Mouse (Mus musculus): Measurements from ENCODE around the gene Zfp992.
"Not testable (repeated sequence)": the region's sequence is repeated elsewhere in the genome, so short reads cannot be mapped to it uniquely, and the experiment has no call there.

Zfp992 gene

GRCm38 (mm10) chr4:146469984-146470383, 21.2 kb downstream of the Zfp992 start:
- POLR2A ChIA-PET, CTCF ChIA-PET: not testable (repeated sequence)

GRCm38 (mm10) chr4:146474181-146474580, 25.4 kb downstream of the Zfp992 start:
- POLR2A ChIA-PET, CTCF ChIA-PET: not testable (repeated sequence)

GRCm38 (mm10) chr4:146474716-146475676, 26.2 kb downstream of the Zfp992 start:
- CTCF ChIA-PET, POLR2A ChIA-PET: not testable (repeated sequence)

DNA sequence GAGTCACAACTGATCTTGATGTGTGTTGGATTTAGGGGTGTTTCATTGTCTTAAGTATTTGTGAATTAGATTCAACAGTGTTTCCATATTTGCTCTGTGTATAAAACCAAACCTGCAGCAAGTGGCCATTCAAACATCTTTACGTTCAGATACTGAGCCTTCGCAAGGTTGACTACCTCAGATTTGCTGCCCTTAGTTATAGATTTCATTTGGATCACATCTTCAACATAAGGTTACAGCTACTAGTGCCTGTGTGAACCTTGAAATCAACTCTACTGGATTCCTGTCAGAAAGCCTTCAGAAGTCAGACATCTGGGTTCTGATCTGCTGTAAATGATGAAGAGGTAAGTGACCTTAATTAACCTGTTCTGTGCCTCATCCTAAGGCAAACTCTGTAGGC, 27.4 kb downstream of the Zfp992 start:
- POLR2A ChIA-PET, CTCF ChIA-PET: not testable (repeated sequence)

DNA sequence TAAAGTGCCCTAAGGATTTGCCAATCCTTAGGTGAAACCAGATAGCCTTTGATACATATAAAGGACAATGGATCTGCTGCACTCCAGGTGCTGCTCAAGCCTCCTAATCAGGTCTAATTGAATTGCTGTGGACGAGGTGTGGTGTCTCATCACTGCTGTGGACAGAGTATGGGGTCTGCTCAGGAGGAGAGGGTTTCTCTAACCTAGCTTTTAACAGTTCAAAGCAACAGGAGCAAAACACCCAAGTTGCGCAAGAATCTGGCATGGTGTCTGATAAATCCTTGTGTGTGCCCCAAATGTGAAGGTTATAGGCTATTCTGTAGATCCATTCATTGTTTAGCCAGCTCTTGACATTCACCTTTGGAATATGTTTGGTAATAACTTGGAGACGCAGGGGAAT, 28.1 kb downstream of the Zfp992 start:
- CTCF ChIA-PET, POLR2A ChIA-PET: not testable (repeated sequence)

- ChIA-PET CTCF (interaction anchor here in 1 of 4 experiments (1.8 kb wide), 1 partner anchor 260 kb away, joined by 5 read pairs; no protein-coding TSS in a partner anchor), POLR2A (interaction anchor here in 1 of 4 experiments (0.6 to 1.0 kb wide), 3 partner anchors 18 to 1388 kb away, joined by 3 read pairs; no protein-coding TSS in a partner anchor)
Measured at GRCm38 (mm10) chr4:146480376-146481096, 31.7 kb downstream of the Zfp992 start.

- CTCF ChIA-PET = interaction anchor here in 3 of 4 experiments (0.7 to 1.6 kb wide), 7 partner anchors 634 to 1004 kb away, joined by 3 to 9 read pairs (median 4); no protein-coding TSS in a partner anchor
- POLR2A ChIA-PET = interaction anchor here in 3 of 4 experiments (0.6 to 1.7 kb wide), 4 partner anchors 10 to 1002 kb away, joined by 3 to 8 read pairs (median 4); no protein-coding TSS in a partner anchor
Measured at GRCm38 (mm10) chr4:146482546-146482945, 33.7 kb downstream of the Zfp992 start.

DNA sequence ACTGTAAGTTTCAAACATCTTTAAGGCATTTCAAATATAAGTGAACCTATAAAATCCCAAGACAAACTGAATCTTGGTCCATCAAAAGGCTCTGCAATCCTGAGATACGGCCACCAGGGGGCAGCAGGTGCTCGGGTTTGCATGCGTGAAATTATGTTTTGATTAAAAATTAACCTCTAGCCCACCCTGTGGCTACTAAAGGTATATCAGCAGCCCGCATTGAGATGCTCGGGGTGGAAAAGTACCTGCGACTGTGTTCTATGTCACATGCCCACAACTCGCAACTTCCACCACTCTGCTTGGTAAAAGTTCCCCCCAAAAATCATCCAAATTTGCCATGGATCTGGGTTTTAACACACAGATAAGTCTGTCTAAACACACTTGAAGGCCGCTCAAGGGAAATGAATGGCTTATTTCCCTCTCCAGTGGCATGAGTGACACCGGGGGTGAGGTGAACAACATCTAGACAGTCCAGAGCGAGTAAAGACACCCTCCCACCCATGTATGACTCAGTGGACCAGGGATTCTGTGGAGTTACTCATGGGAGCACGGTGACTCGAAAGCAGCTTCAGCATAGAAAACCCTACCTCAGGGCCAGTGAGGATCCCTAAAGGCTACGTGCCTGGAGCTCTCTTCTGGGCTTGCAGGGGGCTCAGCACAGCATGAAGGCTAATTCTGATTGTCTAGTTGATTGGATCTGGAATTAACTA, 34.9 kb downstream of the Zfp992 start:
- POLR2A ChIA-PET = interaction anchor here in 2 of 4 experiments (0.6 to 1.0 kb wide), 3 partner anchors 14 to 999 kb away, joined by 3 read pairs; no protein-coding TSS in a partner anchor

DNA sequence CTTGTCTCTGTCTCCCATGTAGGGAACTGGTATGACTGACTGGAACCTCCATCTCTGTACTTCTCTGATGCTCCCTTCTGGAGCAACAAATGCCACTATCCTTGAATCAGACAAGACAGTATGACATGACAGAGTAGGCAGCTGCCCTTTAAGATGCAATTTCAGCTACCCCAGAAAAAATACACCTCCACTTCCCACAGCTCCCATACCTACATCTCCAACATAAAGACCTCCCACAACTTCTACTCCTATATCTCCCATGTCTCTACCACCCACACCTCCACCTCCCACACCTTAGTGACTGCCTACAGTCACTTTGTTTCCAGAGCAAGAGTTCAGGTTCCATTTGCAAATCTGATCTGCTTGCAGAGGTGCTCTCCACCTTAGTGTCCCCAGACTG, 35.9 kb downstream of the Zfp992 start:
- CTCF ChIA-PET = interaction anchor here in 3 of 4 experiments (0.6 to 0.7 kb wide), 3 partner anchors 999 kb away, joined by 3 to 22 read pairs (median 6); no protein-coding TSS in a partner anchor
- POLR2A ChIA-PET = interaction anchor here in 2 of 4 experiments (0.6 to 1.0 kb wide), 2 partner anchors 13 to 999 kb away, joined by 3 read pairs; no protein-coding TSS in a partner anchor

More for the DNA sequence above, 34.9 kb downstream of the Zfp992 start:
- CTCF ChIA-PET = interaction anchor here in 3 of 4 experiments (0.6 to 1.3 kb wide), 4 partner anchors 641 to 998 kb away, joined by 3 to 22 read pairs (median 4); no protein-coding TSS in a partner anchor

DNA sequence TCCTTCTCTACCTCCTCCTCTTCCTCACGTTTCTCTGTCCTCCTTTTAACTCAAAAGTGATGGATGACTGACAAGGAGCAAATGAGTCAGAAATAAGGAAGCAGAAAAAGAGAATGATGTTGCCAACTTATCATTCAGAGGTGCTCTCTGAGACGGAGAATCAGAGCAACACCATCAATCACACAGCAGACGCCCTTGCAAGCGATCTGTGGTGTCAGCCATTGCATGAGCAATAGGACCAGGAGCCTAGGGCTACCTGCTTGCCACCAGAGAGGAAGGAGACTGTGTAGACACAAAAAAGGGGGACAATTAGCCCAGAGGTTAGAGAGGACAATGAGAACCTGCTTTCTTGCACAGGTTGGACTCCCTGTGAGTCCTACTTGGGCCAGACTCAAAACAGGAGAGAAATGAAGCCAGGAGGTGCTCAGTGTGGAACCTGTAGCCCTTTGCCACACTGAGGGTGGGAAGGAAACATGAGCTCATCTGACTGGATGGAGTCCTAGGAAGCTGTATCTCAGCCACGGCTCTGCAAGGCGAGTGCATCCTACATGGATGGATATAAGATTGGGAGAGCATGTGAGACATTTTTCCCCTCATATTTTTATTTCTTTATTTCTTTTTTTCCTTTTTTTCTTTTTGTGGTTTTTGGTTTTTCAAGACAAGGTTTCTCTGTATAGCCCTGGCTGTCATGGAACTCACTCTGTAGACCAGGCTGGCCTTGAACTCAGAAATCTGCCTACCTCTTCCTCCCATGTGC, 36.5 kb downstream of the Zfp992 start:
- POLR2A ChIA-PET, CTCF ChIA-PET: not testable (repeated sequence)

DNA sequence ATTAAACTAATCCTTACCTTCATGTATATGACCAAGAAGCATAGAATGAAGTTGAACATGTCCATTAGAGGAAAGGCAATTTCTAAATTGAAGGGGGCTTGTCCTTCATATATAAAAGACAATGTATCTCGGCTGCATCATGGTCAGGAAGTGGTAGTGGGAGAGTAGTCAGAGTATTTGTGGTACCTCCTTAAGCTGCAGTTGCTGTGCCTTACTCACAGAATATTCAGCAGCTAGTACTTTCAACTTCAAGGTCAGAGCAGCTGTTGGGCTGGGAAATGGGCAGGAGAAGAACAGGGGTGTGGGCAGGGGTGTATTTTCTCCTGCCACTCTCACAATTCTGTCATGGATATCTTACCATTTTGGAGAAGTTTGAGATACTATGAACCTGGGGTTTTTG, 37.9 kb downstream of the Zfp992 start:
- CTCF ChIA-PET = not testable (repeated sequence)

DNA sequence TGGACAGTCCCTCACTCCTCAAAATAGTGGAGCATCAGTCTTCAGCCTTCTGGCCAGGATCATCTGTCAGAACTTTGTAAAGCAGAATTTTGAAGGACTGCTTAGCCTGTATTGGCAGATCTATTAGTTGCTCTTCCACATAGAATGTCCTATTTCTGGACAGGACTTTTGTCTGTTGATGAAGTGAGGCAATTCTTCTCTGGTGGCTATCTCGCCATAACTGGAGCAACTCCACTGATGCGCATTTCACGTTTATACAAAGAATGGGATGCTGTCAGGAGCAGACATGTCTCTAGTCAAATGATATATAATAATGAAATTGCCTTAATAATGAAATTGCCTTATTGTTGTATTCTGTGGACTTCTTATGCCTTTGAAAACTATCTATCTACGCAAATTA, 40.4 kb downstream of the Zfp992 start:
- CTCF ChIA-PET, POLR2A ChIA-PET: not testable (repeated sequence)

More for the DNA sequence above, 37.9 kb downstream of the Zfp992 start:
- POLR2A ChIA-PET = interaction anchor here in 1 of 4 experiments (1.1 kb wide), 1 partner anchor 11 kb away, joined by 3 read pairs; no protein-coding TSS in a partner anchor

- CTCF ChIA-PET = not testable (repeated sequence)
- POLR2A ChIA-PET = interaction anchor here in 1 of 4 experiments (1.0 to 1.8 kb wide), 3 partner anchors 10 to 31 kb away, joined by 3 to 5 read pairs (median 4); no protein-coding TSS in a partner anchor
Measured at GRCm38 (mm10) chr4:146491993-146492392, 43.2 kb downstream of the Zfp992 start.

- ChIA-PET CTCF (no interaction called here), POLR2A (interaction anchor here in 1 of 4 experiments (1.0 to 1.8 kb wide), 4 partner anchors 9 to 30 kb away, joined by 3 to 5 read pairs (median 4); no protein-coding TSS in a partner anchor)
Measured at GRCm38 (mm10) chr4:146492439-146492838, 43.6 kb downstream of the Zfp992 start.

- CTCF ChIA-PET = no interaction called here
- POLR2A ChIA-PET = interaction anchor here in 2 of 4 experiments (0.7 to 1.8 kb wide), 5 partner anchors 10 to 1301 kb away, joined by 3 to 5 read pairs (median 3); no protein-coding TSS in a partner anchor
Measured at GRCm38 (mm10) chr4:146492851-146493250, 44.0 kb downstream of the Zfp992 start.

GRCm38 (mm10) chr4:146493319-146493907, 44.6 kb downstream of the Zfp992 start:
- POLR2A ChIA-PET = interaction anchor here in 2 of 4 experiments (0.7 to 1.8 kb wide), 6 partner anchors 10 to 1301 kb away, joined by 3 to 5 read pairs (median 3); no protein-coding TSS in a partner anchor
- CTCF ChIA-PET = not testable (repeated sequence)

GRCm38 (mm10) chr4:146494980-146495379, 46.2 kb downstream of the Zfp992 start:
- ChIA-PET CTCF (no interaction called here), POLR2A (interaction anchor here in 1 of 4 experiments (0.6 to 0.7 kb wide), 2 partner anchors 42 to 1101 kb away, joined by 3 read pairs; no protein-coding TSS in a partner anchor)
